Mouse (Mus musculus) MEL (cell line): ENCODE data around the gene Ptprn2. TPM values are rescaled to one million over a fixed set of nuclear protein-coding genes. Genes with fewer than 3 reads are reported as not detected.

Experiments used
- DNase-seq: peaks from one replicate; pipeline ENCODE4 v3.0.0; 2011; ENCODE audit warnings: low read depth, low spot score
- H3K27ac ChIP-seq: 2 replicates; pipeline ENCODE4 v1.5.1; 2012; ENCODE audit warnings: low read depth, mild to moderate bottlenecking, control low read depth, low read length, moderate library complexity; ENCODE audit not compliant: control insufficient read depth
- H3K27me3 ChIP-seq, 2 experiments: fragments of 150-350 bp in 1 of 2; sonication (generic) in 1 of 2; 2 replicates each; pipeline ENCODE4 v1.6.1; 2012; ENCODE audit warnings: low read length in 2 of 2, mild to moderate bottlenecking in 2 of 2, improper control_type of control experiment in 1 of 2, moderate library complexity in 1 of 2; ENCODE audit not compliant: insufficient read depth in 2 of 2, control insufficient read depth in 1 of 2
- H3K36me3 ChIP-seq, 2 experiments: 2 replicates each; pipeline ENCODE4 v1.6.1; 2012 to 2014; ENCODE audit warnings: low read length in 2 of 2, improper control_type of control experiment in 1 of 2, inconsistent platforms in 1 of 2, mild to moderate bottlenecking in 1 of 2; ENCODE audit not compliant: insufficient read depth in 2 of 2, control insufficient read depth in 1 of 2
- H3K4me1 ChIP-seq, 2 experiments: fragments of 150-350 bp in 1 of 2; sonication (generic) in 1 of 2; 2 replicates each; pipeline ENCODE4 v1.6.1; 2012; ENCODE audit warnings: low read length in 2 of 2, improper control_type of control experiment in 1 of 2, mild to moderate bottlenecking in 1 of 2; ENCODE audit not compliant: insufficient read depth in 2 of 2, control insufficient read depth in 1 of 2
- H3K4me3 ChIP-seq, 2 experiments: fragments of 150-350 bp in 1 of 2; sonication (generic) in 1 of 2; 2 replicates each; pipeline ENCODE4 v1.5.1; 2012; ENCODE audit warnings: low read depth in 2 of 2, low read length in 2 of 2, mild to moderate bottlenecking in 2 of 2, moderate library complexity in 2 of 2, control low read depth in 1 of 2, improper control_type of control experiment in 1 of 2; ENCODE audit not compliant: control insufficient read depth in 1 of 2, insufficient read depth in 1 of 2
- H3K79me2 ChIP-seq: 2 replicates; pipeline ENCODE4 v1.6.1; 2012; ENCODE audit warnings: mild to moderate bottlenecking, low read length, moderate library complexity; ENCODE audit not compliant: control insufficient read depth, poor library complexity, insufficient read depth
- H3K9ac ChIP-seq: 2 replicates; pipeline ENCODE4 v1.6.1; 2012; ENCODE audit warnings: low read depth, mild to moderate bottlenecking, control low read depth, low read length, moderate library complexity; ENCODE audit not compliant: control insufficient read depth, poor library complexity, severe bottlenecking
- H3K9me3 ChIP-seq: fragments of 150-350 bp; sonication (generic); replicated peaks from 2 replicates; pipeline ENCODE4 v1.6.1; 2012; ENCODE audit warnings: mild to moderate bottlenecking, low read length, improper control_type of control experiment, moderate library complexity; ENCODE audit not compliant: insufficient read depth
- CHD1 ChIP-seq: IDR thresholded peaks from 2 replicates; pipeline ENCODE4 v1.6.1; 2012; ENCODE audit warnings: low read depth, mild to moderate bottlenecking, inconsistent platforms, low read length, improper control_type of control experiment
- CHD2 ChIP-seq: IDR thresholded peaks from 2 replicates; pipeline ENCODE4 v1.6.1; 2011; ENCODE audit warnings: low read length, improper control_type of control experiment
- CTCF ChIP-seq, 3 experiments: IDR thresholded peaks in 2 of 3; conservative IDR thresholded peaks in 1 of 3; 2 replicates each; pipeline ENCODE4 v1.5.1; 2011 to 2012; ENCODE audit warnings: low read length in 3 of 3, low read depth in 2 of 3, mild to moderate bottlenecking in 2 of 3, improper control_type of control experiment in 1 of 3, inconsistent platforms in 1 of 3, mixed read lengths in 1 of 3, moderate library complexity in 1 of 3; ENCODE audit not compliant: control insufficient read depth in 1 of 3, insufficient read depth in 1 of 3, poor library complexity in 1 of 3, severe bottlenecking in 1 of 3
- E2F4 ChIP-seq: IDR thresholded peaks from 2 replicates; pipeline ENCODE4 v1.6.1; 2011; ENCODE audit warnings: low read depth, low read length, improper control_type of control experiment, borderline replicate concordance
- ELF1 ChIP-seq: IDR thresholded peaks from 2 replicates; pipeline ENCODE4 v1.6.1; 2014; ENCODE audit warnings: low read depth, mild to moderate bottlenecking, inconsistent platforms, low read length, improper control_type of control experiment, moderate library complexity
- ETS1 ChIP-seq: IDR thresholded peaks from 2 replicates; pipeline ENCODE4 v1.6.1; 2012; ENCODE audit warnings: low read depth, mild to moderate bottlenecking, inconsistent platforms, low read length, improper control_type of control experiment, moderate library complexity
- GABPA ChIP-seq: IDR thresholded peaks from 2 replicates; pipeline ENCODE4 v1.6.1; 2012; ENCODE audit warnings: low read depth, mild to moderate bottlenecking, inconsistent platforms, low read length, improper control_type of control experiment, moderate library complexity
- HCFC1 ChIP-seq: IDR thresholded peaks from 2 replicates; pipeline ENCODE4 v1.6.1; 2012; ENCODE audit warnings: low read depth, mild to moderate bottlenecking, inconsistent platforms, low read length, improper control_type of control experiment, moderate library complexity
- JUND ChIP-seq: IDR thresholded peaks from 2 replicates; pipeline ENCODE4 v1.6.1; 2011; ENCODE audit warnings: low read depth, mild to moderate bottlenecking, improper control_type of control experiment, low read length
- MAX ChIP-seq: IDR thresholded peaks from 2 replicates; pipeline ENCODE4 v1.6.1; 2011; ENCODE audit warnings: low read length, improper control_type of control experiment
- MAZ ChIP-seq: IDR thresholded peaks from 2 replicates; pipeline ENCODE4 v1.6.1; 2012; ENCODE audit warnings: low read depth, mild to moderate bottlenecking, inconsistent platforms, low read length, improper control_type of control experiment
- MEF2A ChIP-seq: IDR thresholded peaks from 2 replicates; pipeline ENCODE4 v1.6.1; 2014; ENCODE audit warnings: low read depth, mild to moderate bottlenecking, inconsistent platforms, low read length, improper control_type of control experiment; ENCODE audit not compliant: poor library complexity, insufficient replicate concordance, severe bottlenecking; ENCODE audit errors: extremely low read depth
- MYB ChIP-seq: IDR thresholded peaks from 2 replicates; pipeline ENCODE4 v1.6.1; 2011; ENCODE audit warnings: mild to moderate bottlenecking, low read depth, low read length, improper control_type of control experiment
- MYC ChIP-seq: IDR thresholded peaks from 2 replicates; pipeline ENCODE4 v1.6.1; 2011; ENCODE audit warnings: low read depth, mild to moderate bottlenecking, low read length, improper control_type of control experiment, moderate library complexity
- NELFE ChIP-seq: IDR thresholded peaks from 2 replicates; pipeline ENCODE4 v1.6.1; 2011; ENCODE audit warnings: low read depth, low read length, improper control_type of control experiment
- NRF1 ChIP-seq: IDR thresholded peaks from 2 replicates; pipeline ENCODE4 v1.6.1; 2014; ENCODE audit warnings: low read depth, mild to moderate bottlenecking, inconsistent platforms, low read length, improper control_type of control experiment, moderate library complexity; ENCODE audit not compliant: poor library complexity, insufficient read depth, severe bottlenecking
- POLR2AphosphoS2 ChIP-seq: IDR thresholded peaks from 2 replicates; pipeline ENCODE4 v1.6.1; 2011; ENCODE audit warnings: low read length, improper control_type of control experiment
- RAD21 ChIP-seq: IDR thresholded peaks from 2 replicates; pipeline ENCODE4 v1.6.1; 2011; ENCODE audit warnings: mild to moderate bottlenecking, low read depth, low read length, improper control_type of control experiment
- RCOR1 ChIP-seq: IDR thresholded peaks from 2 replicates; pipeline ENCODE4 v1.6.1; 2012; ENCODE audit warnings: low read depth, mild to moderate bottlenecking, inconsistent platforms, low read length, improper control_type of control experiment
- TBP ChIP-seq: IDR thresholded peaks from 2 replicates; pipeline ENCODE4 v1.8.0; 2011; ENCODE audit warnings: low read depth, low read length, improper control_type of control experiment
- TCF12 ChIP-seq: IDR thresholded peaks from 2 replicates; pipeline ENCODE4 v1.6.1; 2014; ENCODE audit warnings: low read depth, mild to moderate bottlenecking, inconsistent platforms, low read length, improper control_type of control experiment, moderate library complexity
- USF2 ChIP-seq, 2 experiments: IDR thresholded peaks; 2 replicates each; pipeline ENCODE4 v1.6.1; 2011 to 2012; ENCODE audit warnings: improper control_type of control experiment in 2 of 2, low read length in 2 of 2, borderline replicate concordance in 1 of 2, inconsistent platforms in 1 of 2, low read depth in 1 of 2, mild to moderate bottlenecking in 1 of 2; ENCODE audit not compliant: insufficient read depth in 1 of 2
- ZC3H11A ChIP-seq: IDR thresholded peaks from 2 replicates; pipeline ENCODE4 v1.6.1; 2012; ENCODE audit warnings: low read depth, mild to moderate bottlenecking, inconsistent platforms, low read length, improper control_type of control experiment
- ZKSCAN1 ChIP-seq: IDR thresholded peaks from 2 replicates; pipeline ENCODE4 v1.6.1; 2012; ENCODE audit warnings: low read depth, mild to moderate bottlenecking, inconsistent platforms, low read length, improper control_type of control experiment, moderate library complexity
- ZNF384 ChIP-seq: IDR thresholded peaks from 2 replicates; pipeline ENCODE4 v1.6.1; 2012; ENCODE audit warnings: low read depth, mild to moderate bottlenecking, inconsistent platforms, low read length, improper control_type of control experiment
- polyA plus RNA-seq, 2 experiments: library from polyadenylated mRNA; stranded (reverse) in 1 of 2; unstranded in 1 of 2; fragments of >175 nt in 1 of 2; fragments of >200 nt in 1 of 2; gene quantifications; 2 replicates each; pipeline versions ENCODE4 v1.2.1 to v1.2.4; 2012; ENCODE audit warnings: low replicate concordance in 2 of 2, low read depth in 1 of 2; ENCODE audit not compliant: insufficient read length in 2 of 2, insufficient read depth in 1 of 2, missing spikeins in 1 of 2
- total RNA-seq: library from RNA; depleted of rRNA; stranded (reverse); fragments of 300-350 nt; gene quantifications from 2 replicates; pipeline ENCODE4 v1.2.3, GENCODE M21; 2012

Ptprn2 gene
- total and polyA plus RNA-seq, 3 experiments, result not detected

DNA sequence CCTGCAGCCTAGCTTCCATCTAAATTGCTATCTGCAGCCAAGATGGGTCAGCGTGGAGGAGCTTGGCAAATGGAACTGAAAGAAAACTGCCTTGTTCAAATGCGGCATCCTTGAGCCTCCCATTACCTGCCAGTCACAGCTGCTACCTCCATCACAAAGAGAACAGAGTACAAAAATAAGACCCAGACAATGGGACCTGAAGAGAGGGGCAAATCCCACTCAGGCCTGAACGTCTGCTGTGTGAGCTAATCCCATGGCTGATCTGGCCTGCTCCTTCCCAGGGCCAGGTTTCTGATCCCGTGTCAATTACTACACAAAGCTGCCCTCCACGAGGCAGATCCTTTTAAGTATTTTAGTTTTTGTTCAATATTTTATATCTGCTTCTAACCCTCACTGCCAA, 441.6 kb downstream of the Ptprn2 start:
- Histone ChIP-seq H3K4me1 (no peaks in the 10 kb centered on the region), H3K4me3 (no peak overlapping the region), H3K27me3 (no peaks in the 10 kb centered on the region), H3K79me2 (no peaks in the 10 kb centered on the region), H3K36me3 (no peaks in the 10 kb centered on the region), H3K9me3 (no peaks in the 10 kb centered on the region), H3K27ac (no peak overlapping the region), H3K9ac (no peak overlapping the region)
- DNase-seq, result no peak
- no peak for TF ChIP-seq ELF1
- no peak for TF ChIP-seq CHD2

DNA sequence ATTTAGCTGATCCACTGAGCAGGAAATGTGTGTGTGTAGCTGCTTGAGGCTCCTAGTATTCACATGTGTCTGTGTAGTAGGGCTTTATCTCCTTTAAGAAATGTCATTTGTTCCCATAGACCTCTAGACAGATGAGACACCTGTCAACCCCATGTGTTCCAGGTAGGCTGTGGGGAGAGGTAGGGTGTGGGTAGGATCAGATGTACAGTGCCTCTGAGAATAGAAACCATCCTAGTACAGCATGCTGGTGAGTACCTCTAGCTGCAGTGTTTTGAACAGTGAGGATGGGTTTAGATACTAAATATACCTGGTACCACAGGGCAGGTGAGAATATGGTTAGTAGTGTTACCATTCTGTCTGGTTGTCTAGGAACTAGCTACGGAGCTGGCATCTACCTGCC, 442.0 kb downstream of the Ptprn2 start:
- Histone ChIP-seq H3K4me1 (no peaks in the 10 kb centered on the region), H3K27me3 (no peaks in the 10 kb centered on the region), H3K27ac (no peak overlapping the region), H3K4me3 (no peak overlapping the region), H3K36me3 (no peaks in the 10 kb centered on the region), H3K79me2 (no peaks in the 10 kb centered on the region), H3K9me3 (no peaks in the 10 kb centered on the region), H3K9ac (no peak overlapping the region)
- no peak for DNase-seq
- TF ChIP-seq MAZ (no peak), RAD21 (no peak), E2F4 (no peak), GABPA (no peak), MEF2A (no peak), ZKSCAN1 (no peak), MYC (no peak), JUND (no peak), MYB (no peak), ETS1 (no peak), HCFC1 (no peak)

DNA sequence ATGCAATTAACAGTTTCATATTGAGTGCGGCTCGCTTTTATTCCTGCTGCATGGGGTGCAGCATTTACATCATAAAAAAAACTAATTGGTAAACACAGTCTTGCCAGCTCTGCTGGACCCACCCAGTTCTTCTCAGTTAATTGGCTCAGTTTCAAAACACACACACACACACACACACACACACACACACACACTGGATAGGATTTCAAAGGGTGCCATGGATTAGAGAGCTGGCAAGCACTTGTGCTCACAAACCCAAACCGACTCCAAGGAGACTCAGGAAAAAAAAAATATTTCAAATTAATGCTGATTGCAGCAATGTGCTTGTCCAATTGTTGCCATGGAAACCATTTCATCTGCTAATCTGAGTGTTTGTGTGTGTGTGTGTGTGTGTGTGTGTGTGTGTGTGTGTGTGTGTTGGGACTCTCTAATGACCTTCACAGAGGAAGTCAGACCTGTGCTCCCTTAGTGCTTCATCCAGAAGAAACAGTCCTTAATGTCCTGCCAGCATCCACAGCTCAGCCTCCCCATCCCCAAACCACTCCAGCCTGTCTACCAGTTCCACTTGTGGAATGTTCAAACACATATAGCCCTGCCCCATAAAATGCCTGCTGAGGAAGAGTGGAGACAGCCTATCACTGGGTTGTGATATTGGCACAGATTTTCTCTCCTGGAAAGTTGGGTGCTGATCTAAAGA, 452.8 kb downstream of the Ptprn2 start:
- Histone ChIP-seq H3K9ac (no peak overlapping the region), H3K36me3 (no peaks in the 10 kb centered on the region), H3K27ac (no peak overlapping the region), H3K27me3 (no peaks in the 10 kb centered on the region), H3K9me3 (peaks cover 1% of the 10 kb centered on the region; the same call in 1 of the 2 replicates), H3K4me3 (no peak overlapping the region), H3K4me1 (no peaks in the 10 kb centered on the region), H3K79me2 (no peaks in the 10 kb centered on the region)
- no peak for DNase-seq
- TF ChIP-seq CTCF (IDR thresholded peaks at IDR 0.05 in 2 of 3, conservative IDR thresholded peaks at IDR 0.05 in 1 of 3; ENCODE audit: control insufficient read depth in 1 of 3, insufficient read depth in 1 of 3, low read depth in 2 of 3, low read length in 3 of 3, poor library complexity in 1 of 3, severe bottlenecking in 1 of 3) (no peak), MAX (no peak), POLR2AphosphoS2 (no peak), MEF2A (no peak), NRF1 (no peak), ZC3H11A (no peak), NELFE (no peak), TCF12 (no peak), TBP (no peak), MYB (no peak), RCOR1 (no peak), MYC (no peak), USF2 (IDR thresholded peaks at IDR 0.05; ENCODE audit: borderline replicate concordance in 1 of 2, insufficient read depth in 1 of 2, low read depth in 1 of 2, low read length in 2 of 2) (no peak), ZKSCAN1 (no peak), CHD1 (no peak), ZNF384 (no peak)
